Mouse (Mus musculus) inflammation-experienced regulatory T-cells, adult 16 weeks (primary cell): ENCODE results near the gene Shroom4. TPM values are rescaled to one million over a fixed set of nuclear protein-coding genes. Genes with fewer than 3 reads are reported as not detected.

Source experiments
- polyA plus RNA-seq: library from polyadenylated mRNA; unstranded; fragments of 100-300 nt; shearing (Covaris generic); gene quantifications from one replicate; pipeline ENCODE4 v1.2.1, GENCODE M21; 2017

Shroom4 gene
- 0.16 TPM for polyA plus RNA-seq

DNA sequence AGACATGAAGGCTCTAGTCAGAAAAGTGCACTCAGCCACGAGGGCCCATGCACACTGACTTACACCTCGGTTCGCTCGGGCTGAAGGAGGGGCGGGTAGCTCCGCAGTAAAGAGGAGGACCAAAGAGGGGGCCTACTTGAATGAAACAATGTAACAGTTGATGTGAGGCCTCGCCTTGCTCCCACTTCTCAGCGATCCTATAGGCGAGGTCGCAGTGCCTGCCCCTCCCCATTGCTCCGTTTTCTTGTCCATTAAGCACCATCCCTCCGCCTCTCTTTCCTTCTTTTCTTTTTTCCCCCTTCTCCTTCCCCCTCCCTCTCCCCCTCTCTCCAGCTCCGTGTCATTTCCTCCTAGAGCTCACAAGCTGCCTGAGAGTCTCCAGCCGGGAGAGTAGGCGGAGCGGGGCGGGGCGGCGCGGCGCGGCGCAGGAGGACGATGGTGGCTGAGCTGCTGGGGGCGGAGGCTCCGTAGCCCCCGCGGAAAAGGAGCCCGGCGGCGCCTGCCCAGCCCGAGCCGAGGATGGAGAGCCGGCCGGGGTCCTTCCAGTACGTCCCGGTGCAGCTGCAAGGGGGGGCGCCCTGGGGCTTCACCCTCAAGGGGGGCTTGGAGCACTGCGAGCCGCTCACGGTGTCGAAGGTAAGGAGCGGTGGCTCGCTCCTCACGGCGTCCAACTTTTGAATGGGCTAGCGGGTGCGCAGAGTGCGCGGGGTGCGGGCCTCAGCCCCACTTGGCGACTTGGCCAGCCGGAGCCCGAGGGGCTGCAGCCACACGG is at the start of gene Shroom4:
Gene Shroom4 (plus strand): TSS at position 229 of the 772 bp plus-strand sequence.

Other genes starting within 250 kb of the Shroom4 start
- gene Nudt10, start 226.8 kb upstream of the Shroom4 start, polyA plus RNA-seq: not detected
- gene Bmp15, start 79.1 kb upstream of the Shroom4 start, polyA plus RNA-seq: not detected